14 mouse cellular contexts compared by ENCODE assay signal in the genomic region with DNA sequence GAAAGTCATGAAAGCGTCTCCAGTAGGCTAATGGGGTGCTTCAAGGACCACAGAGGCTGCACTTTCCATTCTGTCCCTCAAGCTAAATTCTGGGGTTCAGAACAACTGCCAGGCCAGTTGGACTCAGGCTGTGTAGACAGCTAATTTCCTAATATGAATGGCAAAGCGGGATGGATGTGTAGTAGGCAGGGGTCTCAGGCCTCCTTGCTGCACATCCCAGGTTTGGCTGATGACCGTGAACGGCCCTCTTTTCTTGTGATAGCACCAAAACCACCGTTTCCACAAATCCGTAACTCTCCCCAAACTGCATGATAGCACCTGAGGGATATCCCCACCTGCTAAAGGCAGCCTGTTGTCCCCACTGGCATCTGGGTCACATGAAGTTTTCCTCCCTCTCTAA. TPM values are rescaled to one million over a fixed set of nuclear protein-coding genes. Genes with fewer than 3 reads are reported as not detected.
DNase-seq lines count a peak whose midpoint lies in the region; ATAC-seq and TF ChIP-seq lines count a peak whose summit lies in the region.
"Had no signal": no experiment of that assay in that cellular context is flagged by ENCODE, and none has a peak within 500 bp of the region (broad histone marks: within the 10 kb centered on the region; RNA-seq: fewer than 3 reads in every experiment).

No protein-coding gene starts in this region.

- no peak for ATAC-seq in forebrain, embryonic 14.5 days
- no peak for ATAC-seq in neural tube, embryonic 15.5 days (ENCODE audit: low FRiP score)
- ATAC-seq: intestine, embryonic 15.5 days had no signal

- no peak overlapping the region for H3K9ac ChIP-seq in forebrain, embryonic 14.5 days (ENCODE audit: low read length)
- H3K9ac ChIP-seq in neural tube, embryonic 15.5 days (replicated peaks) = no peak overlapping the region
- H3K9ac ChIP-seq: intestine, embryonic 15.5 days had no signal

- H3K27me3 ChIP-seq in forebrain, embryonic 14.5 days (replicated peaks; ENCODE audit: control insufficient read depth, insufficient read depth, low read length) = 0 out of 2 replicates have a peak, but pooled peaks cover 4% of the 10 kb centered on the region
- peaks cover 57% of the 10 kb centered on the region for H3K27me3 ChIP-seq in forebrain, embryonic 10.5 days (ENCODE audit: poor library complexity, severe bottlenecking)
- no peaks in the 10 kb centered on the region for H3K27me3 ChIP-seq in spleen, adult 2 months (ENCODE audit: control insufficient read depth, insufficient read depth, low read length)
- H3K27me3 ChIP-seq in neural tube, embryonic 15.5 days (replicated peaks) = no peaks in the 10 kb centered on the region

- H3K4me2 ChIP-seq in forebrain, embryonic 14.5 days (ENCODE audit: low read length) = peak overlapping the region; percentile 61; the same call in 1 of the 2 replicates
- H3K4me2 ChIP-seq in neural tube, embryonic 15.5 days = peak overlapping the region; percentile 87

- WGBS in forebrain, embryonic 14.5 days = 85% methylated on average over 6 of the region's 6 CpGs
- 89% methylated on average over 6 of the region's 6 CpGs for WGBS in forebrain, embryonic 10.5 days
- WGBS in spleen, adult 2 months = 88% methylated on average over 6 of the region's 6 CpGs
- WGBS in macrophage (ENCODE audit: missing documents) = 85% methylated on average over 6 of the region's 6 CpGs
- 79% methylated on average over 6 of the region's 6 CpGs for WGBS in neural tube, embryonic 15.5 days

- H3K36me3 ChIP-seq in forebrain, embryonic 14.5 days (ENCODE audit: control insufficient read depth, insufficient read depth, low read length) = peaks cover 14% of the 10 kb centered on the region
- peaks cover 13% of the 10 kb centered on the region for H3K36me3 ChIP-seq in forebrain, embryonic 10.5 days (replicated peaks)
- no peaks in the 10 kb centered on the region for H3K36me3 ChIP-seq in spleen, adult 2 months (ENCODE audit: control insufficient read depth, insufficient read depth, low read length)
- H3K36me3 ChIP-seq in macrophage (ENCODE audit: inconsistent target) = peaks cover 7% of the 10 kb centered on the region; the same call in 1 of the 2 replicates
- no peaks in the 10 kb centered on the region for H3K36me3 ChIP-seq in neural tube, embryonic 15.5 days
- H3K36me3 ChIP-seq: intestine, embryonic 15.5 days had no signal

- no peak for TF ChIP-seq POLR2A in spleen, adult 2 months (IDR thresholded peaks at IDR 0.05; ENCODE audit: low read depth, low read length)

- 0 out of 2 replicates have a peak, but pooled peaks cover 5% of the 10 kb centered on the region for H3K9me3 ChIP-seq in forebrain, embryonic 14.5 days (replicated peaks; ENCODE audit: control insufficient read depth, low read length)
- peaks cover 7% of the 10 kb centered on the region for H3K9me3 ChIP-seq in forebrain, embryonic 10.5 days
- H3K9me3 ChIP-seq in neural tube, embryonic 15.5 days (replicated peaks) = no peaks in the 10 kb centered on the region
- H3K9me3 ChIP-seq: intestine, embryonic 15.5 days had no signal

- no peak for DNase-seq in forebrain, embryonic 14.5 days (ENCODE audit: low spot score)
- DNase-seq in forebrain, embryonic 10.5 days (ENCODE audit: extremely low spot score, low spot score) = no peak
- DNase-seq in spleen, adult 2 months (ENCODE audit: low read depth in 1 of 2, low spot score in 2 of 2) = no peak
- no peak for DNase-seq in spleen, adult 12 weeks (ENCODE audit: low spot score)
- DNase-seq in heart, postnatal 14 days = no peak
- DNase-seq in thymus, postnatal 25 days = no peak
- DNase-seq: B cell, adult 2 months; heart, adult 2 months; lung, postnatal 14 days; right cerebral cortex, postnatal 4 days; thymus, adult 18-20 months had no signal

- no peak for TF ChIP-seq CTCF in spleen, adult 2 months (IDR thresholded peaks at IDR 0.05; ENCODE audit: extremely low read depth, insufficient read depth, insufficient read length, insufficient replicate concordance)

- peaks cover 30% of the 10 kb centered on the region for H3K4me1 ChIP-seq in forebrain, embryonic 14.5 days (ENCODE audit: control insufficient read depth, insufficient read depth, low read length)
- H3K4me1 ChIP-seq in forebrain, embryonic 10.5 days = peaks cover 50% of the 10 kb centered on the region
- peaks cover 9% of the 10 kb centered on the region; the same call in 1 of the 2 replicates for H3K4me1 ChIP-seq in spleen, adult 2 months (ENCODE audit: control insufficient read depth, insufficient read depth, insufficient read length)
- peaks cover 47% of the 10 kb centered on the region for H3K4me1 ChIP-seq in neural tube, embryonic 15.5 days

- no peak overlapping the region for H3K27ac ChIP-seq in forebrain, embryonic 14.5 days (ENCODE audit: low read depth, low read length)
- H3K27ac ChIP-seq in forebrain, embryonic 10.5 days = no peak overlapping the region
- H3K27ac ChIP-seq in spleen, adult 2 months (ENCODE audit: insufficient read depth, low read length) = 0 out of 2 replicates have a peak overlapping the region, but pooled peaks have one; percentile 2
- H3K27ac ChIP-seq in macrophage = peak overlapping the region; percentile 89
- no peak overlapping the region for H3K27ac ChIP-seq in neural tube, embryonic 15.5 days (replicated peaks)
- H3K27ac ChIP-seq: heart, adult 2 months; intestine, embryonic 15.5 days had no signal

- intact Hi-C loops in heart, postnatal 14 days (cut with DNase I) = loop anchor here (5.0 to 10.0 kb wide), 2 partner anchors 224 to 266 kb away; a partner anchor contains a TSS

- H3K4me3 ChIP-seq in forebrain, embryonic 14.5 days (ENCODE audit: low read depth, low read length) = no peak overlapping the region
- no peak overlapping the region for H3K4me3 ChIP-seq in forebrain, embryonic 10.5 days
- H3K4me3 ChIP-seq in spleen, adult 2 months (ENCODE audit: extremely low read depth, insufficient read depth, insufficient read length) = no peak overlapping the region
- H3K4me3 ChIP-seq in macrophage (ENCODE audit: inconsistent target) = peak overlapping the region; percentile 12; the same call in 1 of the 2 replicates
- no peak overlapping the region for H3K4me3 ChIP-seq in neural tube, embryonic 15.5 days (replicated peaks)
- H3K4me3 ChIP-seq: intestine, embryonic 15.5 days had no signal

- H3K79me2 ChIP-seq in macrophage (ENCODE audit: inconsistent target) = peaks cover 33% of the 10 kb centered on the region

RNA-seq across cellular contexts. Expression of a gene that starts 4.1 kb away (rescaled TPM):
- polyA plus RNA-seq in forebrain, embryonic 14.5 days (2014; fragmentation: Nextera tagmentation; extraction: Ambion mirVana) = 149 and 151 TPM in 2 replicates
- 15.1 and 19.4 TPM in 2 replicates for polyA plus RNA-seq in forebrain, embryonic 10.5 days (2016; fragmentation: Nextera tagmentation; extraction: Ambion mirVana)
- 14.8 and 20.0 TPM in 2 replicates for polyA plus RNA-seq in spleen, adult 2 months (2012; rRNA removed)
- total RNA-seq in macrophage (2018; cell fraction: chromatin; rRNA removed) = 100 to 1,000 TPM in 5 of 26 experiments, 10 to 100 TPM in 18, 1 to 10 TPM in 3; 6.6 to 134 (median 27.4) TPM
- total RNA-seq in macrophage (2018; cell fraction: cytosol; rRNA removed) = 10 to 100 TPM; 19.1 to 74.1 (median 48.6) TPM
- 100 to 1,000 TPM in 5 of 26 experiments, 10 to 100 TPM in 21; 14.1 to 225 (median 52.5) TPM for total RNA-seq in macrophage (2018; cell fraction: nucleus; rRNA removed)
- polyA plus RNA-seq in macrophage (2018) = 16.2 to 56.9 TPM (median 24.3 TPM) in 3 replicates
- polyA plus RNA-seq in neural tube, embryonic 15.5 days (2015; fragmentation: Nextera tagmentation; extraction: Ambion mirVana) = 66.5 and 86.3 TPM in 2 replicates
- total RNA-seq in heart, postnatal 14 days (2021) = 10 to 100 TPM; 22.0 to 28.0 TPM

RNA-seq across cellular contexts. Expression of a gene that starts 4.1 kb away (rescaled TPM):
- polyA plus RNA-seq in forebrain, embryonic 14.5 days (2014; fragmentation: Nextera tagmentation; extraction: Ambion mirVana) = 1.3 and 1.9 TPM in 2 replicates
- polyA plus RNA-seq in forebrain, embryonic 10.5 days (2016; fragmentation: Nextera tagmentation; extraction: Ambion mirVana) = 0.19 and 0.31 TPM in 2 replicates
- polyA plus RNA-seq in spleen, adult 2 months (2012; rRNA removed) = 0.06 and 0.23 TPM in 2 replicates
- 1 to 10 TPM in 3 of 26 experiments, under 1 TPM in 18, not detected in 5; 0.25 to 1.5 (median 0.54) TPM for total RNA-seq in macrophage (2018; cell fraction: chromatin; rRNA removed)
- total RNA-seq in macrophage (2018; cell fraction: cytosol; rRNA removed) = under 1 TPM in 25 of 26 experiments, not detected in 1; 0.04 to 0.30 (median 0.11) TPM
- total RNA-seq in macrophage (2018; cell fraction: nucleus; rRNA removed) = under 1 TPM in 24 of 26 experiments, not detected in 2; 0.16 to 0.98 (median 0.52) TPM
- polyA plus RNA-seq in macrophage (2018) = 0.07 to 0.14 TPM in 2 of 3 replicates, not detected in the other
- 1.1 TPM in 2 replicates for polyA plus RNA-seq in neural tube, embryonic 15.5 days (2015; fragmentation: Nextera tagmentation; extraction: Ambion mirVana)
- total RNA-seq in heart, postnatal 14 days (2021) = under 1 TPM; 0.10 to 0.19 TPM

RNA-seq across cellular contexts. Expression of a gene that starts 9.8 kb away (rescaled TPM):
- 279 and 359 TPM in 2 replicates for polyA plus RNA-seq in forebrain, embryonic 14.5 days (2014; fragmentation: Nextera tagmentation; extraction: Ambion mirVana)
- 22.7 and 36.5 TPM in 2 replicates for polyA plus RNA-seq in forebrain, embryonic 10.5 days (2016; fragmentation: Nextera tagmentation; extraction: Ambion mirVana)
- 13.2 and 21.2 TPM in 2 replicates for polyA plus RNA-seq in spleen, adult 2 months (2012; rRNA removed)
- total RNA-seq in macrophage (2018; cell fraction: chromatin; rRNA removed) = not detected
- 1 to 10 TPM in 9 of 26 experiments, under 1 TPM in 15, not detected in 2; 0.45 to 2.0 (median 0.95) TPM for total RNA-seq in macrophage (2018; cell fraction: cytosol; rRNA removed)
- total RNA-seq in macrophage (2018; cell fraction: nucleus; rRNA removed) = 1 to 10 TPM in 2 of 26 experiments, not detected in 24; 1.4 to 1.8 TPM
- 0.50 to 0.78 TPM in 2 of 3 replicates, not detected in the other for polyA plus RNA-seq in macrophage (2018)
- 184 and 262 TPM in 2 replicates for polyA plus RNA-seq in neural tube, embryonic 15.5 days (2015; fragmentation: Nextera tagmentation; extraction: Ambion mirVana)
- 10 to 100 TPM in 1 of 2 experiments, 1 to 10 TPM in 1; 3.9 to 14.1 TPM for total RNA-seq in heart, postnatal 14 days (2021)

RNA-seq across cellular contexts. Expression of a gene that starts 19.4 kb away (rescaled TPM):
- polyA plus RNA-seq in forebrain, embryonic 14.5 days (2014; fragmentation: Nextera tagmentation; extraction: Ambion mirVana) = 20.7 and 24.0 TPM in 2 replicates
- polyA plus RNA-seq in forebrain, embryonic 10.5 days (2016; fragmentation: Nextera tagmentation; extraction: Ambion mirVana) = 18.5 and 19.6 TPM in 2 replicates
- 55.6 and 62.0 TPM in 2 replicates for polyA plus RNA-seq in spleen, adult 2 months (2012; rRNA removed)
- 10 to 100 TPM; 24.2 to 97.7 (median 71.8) TPM for total RNA-seq in macrophage (2018; cell fraction: chromatin; rRNA removed)
- 10 to 100 TPM in 22 of 26 experiments, 1 to 10 TPM in 4; 7.7 to 22.5 (median 18.0) TPM for total RNA-seq in macrophage (2018; cell fraction: cytosol; rRNA removed)
- total RNA-seq in macrophage (2018; cell fraction: nucleus; rRNA removed) = 10 to 100 TPM; 18.6 to 83.1 (median 49.3) TPM
- 11.4 to 20.3 TPM (median 14.2 TPM) in 3 replicates for polyA plus RNA-seq in macrophage (2018)
- 22.2 and 22.5 TPM in 2 replicates for polyA plus RNA-seq in neural tube, embryonic 15.5 days (2015; fragmentation: Nextera tagmentation; extraction: Ambion mirVana)
- total RNA-seq in heart, postnatal 14 days (2021) = 10 to 100 TPM; 17.6 to 18.1 TPM

RNA-seq across cellular contexts. Expression of a gene that starts 19.8 kb away (rescaled TPM):
- 457 and 463 TPM in 2 replicates for polyA plus RNA-seq in forebrain, embryonic 14.5 days (2014; fragmentation: Nextera tagmentation; extraction: Ambion mirVana)
- polyA plus RNA-seq in forebrain, embryonic 10.5 days (2016; fragmentation: Nextera tagmentation; extraction: Ambion mirVana) = 265 and 273 TPM in 2 replicates
- polyA plus RNA-seq in spleen, adult 2 months (2012; rRNA removed) = 157 and 230 TPM in 2 replicates
- total RNA-seq in macrophage (2018; cell fraction: chromatin; rRNA removed) = 10 to 100 TPM in 17 of 26 experiments, 1 to 10 TPM in 9; 2.9 to 35.0 (median 14.9) TPM
- total RNA-seq in macrophage (2018; cell fraction: cytosol; rRNA removed) = 100 to 1,000 TPM in 13 of 26 experiments, 10 to 100 TPM in 13; 69.7 to 129 (median 99.3) TPM
- total RNA-seq in macrophage (2018; cell fraction: nucleus; rRNA removed) = 10 to 100 TPM; 18.7 to 68.4 (median 36.7) TPM
- 45.0 to 110 TPM (median 97.1 TPM) in 3 replicates for polyA plus RNA-seq in macrophage (2018)
- polyA plus RNA-seq in neural tube, embryonic 15.5 days (2015; fragmentation: Nextera tagmentation; extraction: Ambion mirVana) = 559 and 636 TPM in 2 replicates
- total RNA-seq in heart, postnatal 14 days (2021) = 100 to 1,000 TPM; 150 to 151 TPM

Comparison
In these comparisons a context has a peak if more than half of its experiments do, and no peak if none do; other contexts are left out.
1. H3K27ac ChIP-seq: peak in spleen, adult 2 months (single experiment) and macrophage (single experiment); none in forebrain, embryonic 14.5 days (single experiment), forebrain, embryonic 10.5 days (single experiment) and neural tube, embryonic 15.5 days (single experiment).